Mouse (Mus musculus) neural tube, embryonic 13.5 days (tissue): ENCODE measurements around the gene Ikzf3. TPM values are rescaled to one million over a fixed set of nuclear protein-coding genes. Genes with fewer than 3 reads are reported as not detected.

Experiments
- ATAC-seq: fragments of 200-750 bp; cut with Nextera tagmentation; 2 replicates; pipeline ENCODE4 v1.8.0; 2017; ENCODE audit warnings: low read depth, mild to moderate bottlenecking, moderate TSS enrichment, moderate library complexity
- H3K27ac ChIP-seq: fragments of 300-500 bp; sonication (generic); replicated peaks from 2 replicates; pipeline ENCODE4 v1.5.1; 2015; ENCODE audit warnings: moderate library complexity, mild to moderate bottlenecking, inconsistent platforms
- H3K27me3 ChIP-seq: fragments of 300-500 bp; sonication (generic); 2 replicates; pipeline ENCODE4 v1.6.1; 2015; ENCODE audit warnings: mild to moderate bottlenecking, inconsistent platforms
- H3K36me3 ChIP-seq: fragments of 300-500 bp; sonication (generic); 2 replicates; pipeline ENCODE4 v1.6.1; 2015; ENCODE audit warnings: mild to moderate bottlenecking, inconsistent platforms
- H3K4me1 ChIP-seq: fragments of 300-500 bp; sonication (generic); replicated peaks from 2 replicates; pipeline ENCODE4 v1.6.1; 2015; ENCODE audit warnings: inconsistent platforms
- H3K4me2 ChIP-seq: fragments of 300-500 bp; sonication (generic); 2 replicates; pipeline ENCODE4 v1.6.1; 2015; ENCODE audit warnings: inconsistent platforms, mild to moderate bottlenecking, moderate library complexity
- H3K4me3 ChIP-seq: fragments of 300-500 bp; sonication (generic); 2 replicates; pipeline ENCODE4 v1.5.1; 2015; ENCODE audit warnings: mild to moderate bottlenecking, inconsistent platforms
- H3K9ac ChIP-seq: fragments of 300-500 bp; sonication (generic); 2 replicates; pipeline ENCODE4 v1.6.1; 2015; ENCODE audit warnings: moderate library complexity, mild to moderate bottlenecking, inconsistent platforms
- H3K9me3 ChIP-seq: fragments of 300-500 bp; sonication (generic); 2 replicates; pipeline ENCODE4 v1.6.1; 2016; ENCODE audit warnings: inconsistent platforms
- WGBS: fragments of 180-500 bp; shearing (Covaris S2); methylation state at CpG from one replicate; pipeline ENCODE4 v1.1.7; 2015; 5-methylcytosine and 5-hydroxymethylcytosine counted together
- polyA plus RNA-seq: library from polyadenylated mRNA; unstranded; fragments of >200 nt; fragmentation: Nextera tagmentation; extraction: Ambion mirVana; gene quantifications from 2 replicates; pipeline ENCODE4 v1.2.1, GENCODE M21; 2015

The Ikzf3 gene
- polyA plus RNA-seq, 1 experiment from 2014 or later, result 0.31 TPM

DNA sequence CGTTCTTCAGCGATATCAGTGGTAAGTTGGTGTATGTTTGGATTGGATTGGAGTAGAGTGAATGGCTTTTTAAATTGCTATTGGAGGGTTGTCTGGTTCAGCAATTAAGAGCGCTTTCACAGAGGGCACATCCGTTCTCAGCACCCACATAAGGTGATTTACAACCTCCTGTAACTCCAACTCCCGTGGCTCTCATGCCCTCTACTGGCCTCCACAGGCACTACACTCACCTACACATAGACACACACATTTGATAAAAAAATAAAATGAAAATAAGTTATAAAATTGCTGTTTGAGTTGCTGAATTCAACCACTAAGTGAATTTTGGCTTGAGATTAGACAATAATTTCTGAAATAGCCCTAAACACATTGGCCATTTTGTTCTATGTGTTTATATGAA, 5.5 kb downstream of the Ikzf3 start:
- H3K27ac ChIP-seq, result no peak overlapping the region
- no peak overlapping the region for H3K4me3 ChIP-seq
- peaks cover 2% of the 10 kb centered on the region for H3K4me1 ChIP-seq
- no peak for ATAC-seq
- H3K4me2 ChIP-seq, result no peak overlapping the region
- peaks cover 40% of the 10 kb centered on the region for H3K27me3 ChIP-seq
- no peak overlapping the region for H3K9ac ChIP-seq
- WGBS, result 73% methylated on average over 5 of the region's 5 CpGs
- H3K9me3 ChIP-seq, result no peaks in the 10 kb centered on the region
- no peaks in the 10 kb centered on the region for H3K36me3 ChIP-seq

DNA sequence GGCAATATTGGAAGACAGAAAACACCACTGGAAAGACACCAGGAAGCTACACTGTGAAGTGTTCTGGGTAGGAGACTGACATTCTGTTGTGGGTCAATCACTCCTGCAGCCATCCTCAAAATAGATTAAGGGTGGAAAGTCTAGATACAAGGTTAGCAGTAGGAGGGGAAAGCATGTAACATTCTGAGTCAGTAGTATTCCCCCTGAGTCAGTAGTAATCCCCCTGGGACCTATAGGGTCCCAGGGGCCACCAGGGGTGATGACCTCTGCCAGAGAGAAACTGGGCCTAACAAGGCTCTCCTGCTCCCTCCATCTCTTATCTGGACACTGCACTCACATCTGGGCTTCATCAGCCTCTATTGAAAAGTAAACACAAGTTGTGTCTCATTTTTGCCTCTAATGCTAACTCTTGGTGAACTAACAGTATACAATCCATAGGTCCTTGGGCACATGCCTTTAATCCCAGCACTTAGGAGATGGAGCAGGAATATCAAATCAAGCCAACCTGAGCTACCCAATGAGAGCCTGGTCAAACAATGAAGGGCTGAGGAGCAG, 8.3 kb downstream of the Ikzf3 start:
- Histone ChIP-seq H3K4me3 (no peak overlapping the region), H3K9ac (no peak overlapping the region), H3K27ac (no peak overlapping the region), H3K27me3 (peaks cover 17% of the 10 kb centered on the region), H3K36me3 (no peaks in the 10 kb centered on the region), H3K4me2 (no peak overlapping the region), H3K9me3 (no peaks in the 10 kb centered on the region), H3K4me1 (no peaks in the 10 kb centered on the region)
- no peak for ATAC-seq

DNA sequence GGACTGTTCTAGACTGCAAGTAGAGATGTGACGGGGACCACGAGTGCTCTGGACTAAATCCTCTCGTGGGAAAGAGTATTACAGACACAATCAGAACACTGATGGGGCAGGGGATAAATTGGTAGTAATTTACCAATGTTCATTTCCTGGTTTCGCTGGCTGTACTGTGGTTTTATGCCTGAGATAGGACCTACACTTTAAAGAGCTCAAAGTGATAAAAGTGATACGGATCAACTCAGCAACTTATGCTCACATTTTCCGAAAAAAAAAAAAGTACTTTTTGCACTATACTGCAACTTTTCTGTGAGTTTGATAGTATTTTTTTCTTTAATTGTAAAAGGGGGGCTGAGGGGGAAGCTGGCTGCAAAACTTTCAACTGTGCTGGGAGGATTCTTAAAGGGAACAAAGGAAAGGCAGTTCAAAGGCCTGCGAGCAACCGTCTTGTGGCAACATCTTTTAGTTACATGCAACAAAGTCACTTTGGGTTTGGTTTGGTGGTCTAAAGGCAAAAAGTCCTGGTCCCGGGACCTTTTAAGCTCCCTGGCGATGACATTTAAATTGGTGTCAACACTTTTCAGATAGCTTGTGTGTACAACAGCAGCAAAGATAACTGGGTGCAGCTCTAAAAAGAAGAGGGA, 18.9 kb downstream of the Ikzf3 start:
- no peak overlapping the region for H3K4me2 ChIP-seq
- H3K9me3 ChIP-seq, result no peaks in the 10 kb centered on the region; the same call in 1 of the 2 replicates
- H3K27ac ChIP-seq, result no peak overlapping the region
- no peak overlapping the region for H3K4me3 ChIP-seq
- H3K36me3 ChIP-seq, result no peaks in the 10 kb centered on the region
- 69% methylated on average over 10 of the region's 10 CpGs for WGBS
- H3K27me3 ChIP-seq, result peaks cover 5% of the 10 kb centered on the region; the same call in 1 of the 2 replicates
- no peak overlapping the region for H3K9ac ChIP-seq
- no peak for ATAC-seq
- no peaks in the 10 kb centered on the region for H3K4me1 ChIP-seq

DNA sequence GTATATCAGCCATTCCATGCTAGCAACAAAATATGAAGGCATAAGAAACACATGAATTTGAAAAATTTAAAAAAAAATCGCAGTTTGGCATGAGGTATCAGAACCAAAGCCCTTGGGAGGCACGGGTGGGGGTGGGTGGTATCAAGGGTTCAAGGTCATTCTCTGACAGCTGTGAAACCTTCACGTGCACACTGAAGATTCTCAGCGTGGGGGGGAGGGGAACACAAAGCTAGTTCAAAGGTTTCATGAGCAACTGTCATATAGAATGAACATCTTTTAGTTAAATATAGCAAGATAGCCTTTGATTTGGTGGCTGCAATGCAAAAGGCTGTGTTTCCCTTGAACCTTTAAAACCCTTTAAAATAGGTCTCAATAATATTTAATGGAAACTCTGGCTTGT, 20.7 kb downstream of the Ikzf3 start:
- no peaks in the 10 kb centered on the region for H3K9me3 ChIP-seq
- H3K36me3 ChIP-seq, result no peaks in the 10 kb centered on the region
- H3K4me3 ChIP-seq, result no peak overlapping the region
- ATAC-seq, result no peak
- peaks cover 5% of the 10 kb centered on the region; the same call in 1 of the 2 replicates for H3K27me3 ChIP-seq
- no peak overlapping the region for H3K4me2 ChIP-seq
- no peaks in the 10 kb centered on the region for H3K4me1 ChIP-seq
- H3K9ac ChIP-seq, result no peak overlapping the region
- H3K27ac ChIP-seq, result no peak overlapping the region
- 58% methylated on average over 4 of the region's 4 CpGs for whole genome bisulfite sequencing

- Histone ChIP-seq H3K4me3 (no peak overlapping the region), H3K27me3 (0 out of 2 replicates have a peak, but pooled peaks cover 2% of the 10 kb centered on the region), H3K4me2 (no peak overlapping the region), H3K4me1 (no peaks in the 10 kb centered on the region), H3K9ac (no peak overlapping the region), H3K9me3 (no peaks in the 10 kb centered on the region), H3K27ac (no peak overlapping the region), H3K36me3 (no peaks in the 10 kb centered on the region)
- WGBS, result 66% methylated on average over 10 of the region's 10 CpGs
- no peak for ATAC-seq
Observed at GRCm38 (mm10) chr11:98520468-98520867, 25.4 kb downstream of the Ikzf3 start.

- no peak overlapping the region for H3K4me3 ChIP-seq
- no peaks in the 10 kb centered on the region for H3K27me3 ChIP-seq
- H3K9ac ChIP-seq, result no peak overlapping the region
- H3K4me1 ChIP-seq, result no peaks in the 10 kb centered on the region
- H3K4me2 ChIP-seq, result no peak overlapping the region
- whole genome bisulfite sequencing, result 69% methylated on average over 6 of the region's 6 CpGs
- ATAC-seq, result no peak
- H3K9me3 ChIP-seq, result no peaks in the 10 kb centered on the region
- no peaks in the 10 kb centered on the region for H3K36me3 ChIP-seq
- no peak overlapping the region for H3K27ac ChIP-seq
Observed at GRCm38 (mm10) chr11:98513356-98513936, 32.4 kb downstream of the Ikzf3 start.

GRCm38 (mm10) chr11:98512881-98513280, 33.0 kb downstream of the Ikzf3 start:
- Histone ChIP-seq H3K27ac (no peak overlapping the region), H3K9me3 (no peaks in the 10 kb centered on the region), H3K36me3 (no peaks in the 10 kb centered on the region), H3K4me2 (no peak overlapping the region), H3K4me3 (no peak overlapping the region), H3K27me3 (no peaks in the 10 kb centered on the region), H3K4me1 (no peaks in the 10 kb centered on the region), H3K9ac (no peak overlapping the region)
- no peak for ATAC-seq
- WGBS, result 93% methylated on average over 13 of the region's 13 CpGs

DNA sequence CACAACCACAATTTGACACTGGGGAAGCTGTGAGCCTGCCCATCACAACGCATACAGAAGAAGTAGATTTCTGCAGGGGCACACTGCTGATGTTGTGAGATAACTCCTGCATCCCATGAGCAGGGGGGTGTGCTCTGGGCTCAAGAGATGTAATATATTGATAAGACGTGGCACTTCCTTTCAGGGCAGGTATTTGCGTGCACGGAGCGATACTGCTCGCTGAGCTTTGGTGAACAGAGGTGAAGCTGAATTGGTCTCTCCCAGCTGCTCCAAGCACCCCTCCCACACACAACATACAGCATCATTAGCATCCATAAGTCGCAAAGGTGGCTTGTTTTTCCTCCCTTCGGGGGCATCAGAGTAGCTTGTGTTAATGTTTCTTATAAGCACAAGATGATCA, 35.7 kb downstream of the Ikzf3 start:
- H3K4me1 ChIP-seq, result no peaks in the 10 kb centered on the region
- no peaks in the 10 kb centered on the region for H3K9me3 ChIP-seq
- no peak for ATAC-seq
- no peak overlapping the region for H3K27ac ChIP-seq
- no peak overlapping the region for H3K4me3 ChIP-seq
- no peak overlapping the region for H3K9ac ChIP-seq
- no peaks in the 10 kb centered on the region for H3K36me3 ChIP-seq
- H3K4me2 ChIP-seq, result no peak overlapping the region
- H3K27me3 ChIP-seq, result no peaks in the 10 kb centered on the region
- 89% methylated on average over 8 of the region's 8 CpGs for WGBS

GRCm38 (mm10) chr11:98509434-98509833, 36.4 kb downstream of the Ikzf3 start:
- Histone ChIP-seq H3K27me3 (no peaks in the 10 kb centered on the region), H3K4me3 (no peak overlapping the region), H3K4me2 (no peak overlapping the region), H3K27ac (no peak overlapping the region), H3K9me3 (no peaks in the 10 kb centered on the region), H3K9ac (no peak overlapping the region), H3K36me3 (no peaks in the 10 kb centered on the region), H3K4me1 (no peaks in the 10 kb centered on the region)
- WGBS, result 81% methylated on average over 7 of the region's 7 CpGs
- no peak for ATAC-seq

GRCm38 (mm10) chr11:98504926-98505325, 40.9 kb downstream of the Ikzf3 start:
- H3K4me3 ChIP-seq, result no peak overlapping the region
- 69% methylated on average over 3 of the region's 3 CpGs for WGBS
- H3K27me3 ChIP-seq, result peaks cover 13% of the 10 kb centered on the region
- H3K4me2 ChIP-seq, result no peak overlapping the region
- no peaks in the 10 kb centered on the region for H3K36me3 ChIP-seq
- H3K9me3 ChIP-seq, result no peaks in the 10 kb centered on the region
- no peak overlapping the region for H3K27ac ChIP-seq
- no peak overlapping the region for H3K9ac ChIP-seq
- no peak for ATAC-seq
- peaks cover 4% of the 10 kb centered on the region; the same call in 1 of the 2 replicates for H3K4me1 ChIP-seq

GRCm38 (mm10) chr11:98497388-98498288, 48.2 kb downstream of the Ikzf3 start:
- H3K4me3 ChIP-seq, result no peak overlapping the region
- 10% methylated on average over 22 of the region's 22 CpGs for WGBS
- H3K27me3 ChIP-seq, result peaks cover 32% of the 10 kb centered on the region
- H3K9me3 ChIP-seq, result no peaks in the 10 kb centered on the region
- H3K36me3 ChIP-seq, result no peaks in the 10 kb centered on the region
- H3K4me1 ChIP-seq, result peaks cover 26% of the 10 kb centered on the region
- peak overlapping the region; percentile 40 for H3K4me2 ChIP-seq
- peak overlapping the region; percentile 90 for H3K27ac ChIP-seq
- peak overlapping the region; percentile 18; the same call in 1 of the 2 replicates for H3K9ac ChIP-seq
- peak; percentile 82 for ATAC-seq

- no peak overlapping the region for H3K4me3 ChIP-seq
- ATAC-seq, result no peak
- WGBS, result 88% methylated on average over 5 of the region's 5 CpGs
Observed at GRCm38 (mm10) chr11:98495176-98495719, 50.6 kb downstream of the Ikzf3 start.

More at GRCm38 (mm10) chr11:98495176-98495719, 50.6 kb downstream of the Ikzf3 start:
- Histone ChIP-seq H3K9me3 (no peaks in the 10 kb centered on the region), H3K36me3 (no peaks in the 10 kb centered on the region), H3K27ac (no peak overlapping the region), H3K4me2 (no peak overlapping the region), H3K4me1 (peaks cover 24% of the 10 kb centered on the region), H3K27me3 (peaks cover 27% of the 10 kb centered on the region), H3K9ac (no peak overlapping the region)
